Mouse (Mus musculus) frontal cortex, postnatal 25 days (tissue): ENCODE measurements around the gene Me1.

Source experiments
- DNase-seq, 2 experiments: peaks; one replicate each; pipeline ENCODE4 v3.0.0; 2022; ENCODE audit warnings: low spot score in 2 of 2

Me1 gene

GRCm38 (mm10) chr9:86549637-86550162 lies 146.1 kb downstream of the Me1 start:
- no peak for DNase-seq

- no peak for DNase-seq
Observed at GRCm38 (mm10) chr9:86544559-86544958, 151.2 kb downstream of the Me1 start.

- DNase-seq: no peak
Observed at GRCm38 (mm10) chr9:86543451-86543850, 152.3 kb downstream of the Me1 start.

- DNase-seq: no peak
Observed at GRCm38 (mm10) chr9:86534071-86534470, 161.7 kb downstream of the Me1 start.
